Mouse (Mus musculus): Measurements from ENCODE around the gene Synpo2.

- TF ChIP-seq CTCF (IDR thresholded peaks at IDR 0.05; ENCODE audit: low read depth) (no peak), EP300 (IDR thresholded peaks at IDR 0.05; ENCODE audit: low read depth) (no peak)
Measured at GRCm38 (mm10) chr3:123187370-123188124, 48.4 kb downstream of the Synpo2 start.

Data from heart, postnatal 0 days (tissue).